Mouse (Mus musculus): Measurements from ENCODE around the gene Olfr1122.
"Not testable (repeated sequence)": the region's sequence is repeated elsewhere in the genome, so short reads cannot be mapped to it uniquely, and the experiment has no call there.

Olfr1122 gene

GRCm38 (mm10) chr2:87385549-87385948 is at the start of gene Olfr1122:
Gene Olfr1122 (plus strand): TSS chr2:87385849.
- no peak for DNase-seq

- no peak for DNase-seq
Measured at GRCm38 (mm10) chr2:87354515-87354914, 31.1 kb upstream of the Olfr1122 start, which contains the start of gene Olfr1120. Gene Olfr1120 (plus strand): TSS chr2:87354815.

- not testable (repeated sequence) for DNase-seq
Measured at GRCm38 (mm10) chr2:87360121-87360520, 25.5 kb upstream of the Olfr1122 start.

GRCm38 (mm10) chr2:87369595-87369994 is 16.1 kb upstream of the Olfr1122 start, which contains the start of gene Olfr1121:
Gene Olfr1121 (plus strand): TSS chr2:87369895.
- DNase-seq = no peak

GRCm38 (mm10) chr2:87371726-87372125 is 13.9 kb upstream of the Olfr1122 start:
- DNase-seq = no peak

GRCm38 (mm10) chr2:87383935-87384334 is 1.7 kb upstream of the Olfr1122 start:
- DNase-seq = no peak

- not testable (repeated sequence) for DNase-seq
Measured at GRCm38 (mm10) chr2:87393605-87394004, 8.0 kb downstream of the Olfr1122 start.

- DNase-seq = not testable (repeated sequence)
Measured at GRCm38 (mm10) chr2:87394686-87395085, 9.0 kb downstream of the Olfr1122 start.

GRCm38 (mm10) chr2:87416335-87416734 is 30.7 kb downstream of the Olfr1122 start, which contains the start of gene Olfr1123:
Gene Olfr1123 (plus strand): TSS chr2:87416635.
- DNase-seq = no peak

GRCm38 (mm10) chr2:87429975-87430374 is 44.3 kb downstream of the Olfr1122 start, which contains the start of gene Olfr1124:
Gene Olfr1124 (plus strand): TSS chr2:87430275.
- DNase-seq = no peak

- no peak for DNase-seq
Measured at GRCm38 (mm10) chr2:87437731-87438130, 52.1 kb downstream of the Olfr1122 start.
